Mouse (Mus musculus) kidney, embryonic 16.5 days (tissue): Measurements from ENCODE around the gene Ak2. TPM values are rescaled to one million over a fixed set of nuclear protein-coding genes. Genes with fewer than 3 reads are reported as not detected.
A peak's percentile ranks its signal among the peaks of the same experiment; 100 is the strongest.

Source experiments
- ATAC-seq: fragments of 200-750 bp; cut with Nextera tagmentation; 2 replicates; pipeline ENCODE4 v1.8.0; 2017; ENCODE audit warnings: moderate TSS enrichment; ENCODE audit not compliant: low FRiP score, low TSS enrichment
- H3K27ac ChIP-seq: fragments of 300-500 bp; sonication (generic); 2 replicates; pipeline ENCODE4 v1.5.1; 2014; ENCODE audit warnings: low read length
- H3K27me3 ChIP-seq: fragments of 300-500 bp; sonication (generic); 2 replicates; pipeline ENCODE4 v1.6.1; 2014; ENCODE audit warnings: low read length, control low read depth, mixed read lengths; ENCODE audit not compliant: insufficient read depth
- H3K36me3 ChIP-seq: fragments of 300-500 bp; sonication (generic); 2 replicates; pipeline ENCODE4 v1.6.1; 2014; ENCODE audit warnings: low read length, control low read depth, mixed read lengths; ENCODE audit not compliant: insufficient read depth
- H3K4me1 ChIP-seq: fragments of 300-500 bp; sonication (generic); 2 replicates; pipeline ENCODE4 v1.6.1; 2014; ENCODE audit warnings: low read length, control low read depth, mixed read lengths; ENCODE audit not compliant: insufficient read depth
- H3K4me2 ChIP-seq: fragments of 300-500 bp; sonication (generic); replicated peaks from 2 replicates; pipeline ENCODE4 v1.6.1; 2014; ENCODE audit warnings: low read depth, low read length
- H3K4me3 ChIP-seq: fragments of 300-500 bp; sonication (generic); 2 replicates; pipeline ENCODE4 v1.5.1; 2014; ENCODE audit warnings: mild to moderate bottlenecking, low read length
- H3K9ac ChIP-seq: fragments of 300-500 bp; sonication (generic); replicated peaks from 2 replicates; pipeline ENCODE4 v1.6.1; 2014; ENCODE audit warnings: low read length
- H3K9me3 ChIP-seq: fragments of 300-500 bp; sonication (generic); 2 replicates; pipeline ENCODE4 v1.6.1; 2016; ENCODE audit warnings: low read length, control low read depth
- WGBS: fragments of 180-500 bp; shearing (Covaris S2); extraction: QIAGEN DNeasy Blood & Tissue Kit; methylation state at CpG from one replicate; pipeline ENCODE4 v1.1.7; 2014; 5-methylcytosine and 5-hydroxymethylcytosine counted together
- polyA plus RNA-seq: library from polyadenylated mRNA; unstranded; fragments of >200 nt; fragmentation: Nextera tagmentation; extraction: Ambion mirVana; gene quantifications from 2 replicates; pipeline ENCODE4 v1.2.1, GENCODE M21; 2015

The Ak2 gene
- 226 and 238 TPM in 2 replicates for polyA plus RNA-seq

DNA sequence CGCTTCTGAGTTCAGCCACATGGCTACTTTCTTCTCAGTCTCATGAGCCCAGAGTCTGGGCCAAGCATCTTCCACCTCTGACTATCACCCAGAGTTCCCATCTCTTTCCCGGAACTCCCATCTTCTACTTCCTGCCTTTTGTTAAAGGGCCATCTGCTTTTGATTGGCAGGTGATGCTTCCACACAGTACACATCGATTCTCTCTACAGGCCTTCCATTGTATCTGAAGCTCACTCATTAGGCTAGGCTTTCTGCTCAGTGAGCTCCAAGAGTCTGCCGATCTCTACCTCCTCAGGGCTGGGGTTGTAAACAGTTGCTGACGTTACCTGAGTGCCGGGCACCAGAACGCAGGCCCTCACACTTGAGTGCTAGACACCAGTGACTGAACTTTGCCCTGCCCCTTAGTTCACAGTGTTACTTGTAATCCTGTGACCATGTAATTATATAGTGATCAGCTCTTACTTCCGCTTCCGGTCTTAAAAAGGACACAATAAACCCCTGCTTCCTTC, at the start of gene Ak2:
Gene Ak2 (plus strand): TSS at position 459 of the 509 bp plus-strand sequence.
- Histone ChIP-seq H3K27ac (no peak within 1 kb of the TSS), H3K4me2 (no peak within 1 kb of the TSS), H3K4me3 (no peak within 1 kb of the TSS), H3K9ac (no peak within 1 kb of the TSS), H3K27me3 (no peaks in the 10 kb centered on the region), H3K4me1 (peaks cover 26% of the 10 kb centered on the region), H3K9me3 (no peaks in the 10 kb centered on the region), H3K36me3 (no peaks in the 10 kb centered on the region; the same call in 1 of the 2 replicates)
- WGBS = 92% methylated on average over 9 of the region's 9 CpGs
- no peak for ATAC-seq

DNA sequence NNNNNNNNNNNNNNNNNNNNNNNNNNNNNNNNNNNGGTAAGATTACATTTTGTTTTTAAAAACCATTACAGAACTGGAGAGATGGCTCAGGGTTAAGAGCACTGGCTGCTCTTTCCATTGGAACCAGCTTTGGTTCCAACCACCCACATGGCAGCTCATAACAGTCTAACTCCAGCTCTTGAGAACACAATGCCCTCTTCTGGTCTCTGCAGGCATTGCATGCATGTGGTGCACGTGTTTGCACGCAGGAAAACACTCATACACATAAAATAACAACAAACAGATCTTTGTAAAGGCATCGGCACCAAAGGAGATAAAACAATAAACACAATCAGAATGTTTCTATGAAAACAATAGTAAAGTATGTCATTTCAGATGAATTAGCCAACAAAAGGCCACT, 49.4 kb upstream of the Ak2 start:
- Histone ChIP-seq H3K9me3 (no peaks in the 10 kb centered on the region), H3K27ac (no peak overlapping the region), H3K4me2 (no peak overlapping the region), H3K4me1 (no peaks in the 10 kb centered on the region), H3K4me3 (no peak overlapping the region), H3K27me3 (no peaks in the 10 kb centered on the region), H3K9ac (no peak overlapping the region), H3K36me3 (no peaks in the 10 kb centered on the region)
- 61% methylated on average over 3 of the region's 3 CpGs for WGBS
- no peak for ATAC-seq

DNA sequence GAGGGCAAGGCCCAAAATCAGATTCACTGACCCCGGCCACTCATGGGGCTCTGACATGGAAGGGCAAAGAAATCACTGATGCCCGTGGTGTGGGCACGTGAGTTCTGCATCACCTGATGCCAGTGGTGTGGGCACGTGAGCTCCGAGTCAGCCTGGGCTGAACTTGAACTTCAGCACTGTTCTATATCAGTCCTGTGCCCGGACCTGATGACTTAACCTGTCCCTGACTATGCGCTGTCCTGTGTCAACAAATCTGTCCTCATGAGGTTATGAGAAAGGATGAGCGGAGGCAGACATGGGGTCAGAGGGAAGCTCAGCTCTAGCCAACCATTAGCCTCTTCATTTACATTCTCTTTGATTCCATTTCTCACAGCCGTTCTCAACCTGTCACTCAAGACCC, 45.0 kb upstream of the Ak2 start:
- WGBS = 77% methylated on average over 9 of the region's 9 CpGs
- H3K36me3 ChIP-seq = no peaks in the 10 kb centered on the region
- H3K27ac ChIP-seq = no peak overlapping the region
- no peak overlapping the region for H3K4me3 ChIP-seq
- no peak for ATAC-seq
- H3K9ac ChIP-seq = no peak overlapping the region
- H3K9me3 ChIP-seq = no peaks in the 10 kb centered on the region
- no peak overlapping the region for H3K4me2 ChIP-seq
- H3K4me1 ChIP-seq = no peaks in the 10 kb centered on the region
- no peaks in the 10 kb centered on the region for H3K27me3 ChIP-seq

DNA sequence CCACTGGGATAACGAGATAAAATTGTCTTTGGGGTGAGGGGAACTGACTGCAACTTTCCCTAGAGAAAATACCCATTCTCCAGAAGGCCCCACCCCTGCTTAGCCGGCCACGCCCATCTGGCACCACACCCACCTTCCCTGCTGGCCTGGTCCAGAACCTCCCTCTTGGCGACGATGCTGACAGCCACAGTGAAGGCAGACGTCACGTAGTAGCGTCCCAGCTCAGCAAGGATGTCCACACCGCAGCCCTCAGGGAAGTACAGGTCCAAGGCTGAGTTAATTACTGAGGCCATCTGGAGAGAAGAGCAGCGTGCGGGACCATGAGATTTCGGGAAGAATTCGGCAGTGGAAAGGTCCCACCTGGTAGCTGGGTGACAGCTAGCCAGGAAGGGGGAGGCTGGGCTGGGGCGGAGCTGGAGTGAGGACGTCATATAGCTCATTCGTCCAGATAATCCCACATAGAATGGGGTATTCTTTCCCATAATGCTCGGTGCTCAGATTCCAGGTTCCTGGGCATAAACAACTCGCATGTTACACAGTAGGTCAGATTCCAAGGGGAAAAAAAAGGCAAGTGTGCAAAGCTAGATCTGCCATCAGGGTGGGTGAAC, 44.3 kb upstream of the Ak2 start:
- H3K4me2 ChIP-seq = peak overlapping the region; percentile 24; the same call in 1 of the 2 replicates
- H3K4me1 ChIP-seq = no peaks in the 10 kb centered on the region
- H3K27ac ChIP-seq = no peak overlapping the region
- no peaks in the 10 kb centered on the region for H3K9me3 ChIP-seq
- H3K36me3 ChIP-seq = no peaks in the 10 kb centered on the region
- peak; percentile 25; the same call in 1 of the 2 replicates for ATAC-seq
- no peak overlapping the region for H3K9ac ChIP-seq
- H3K27me3 ChIP-seq = no peaks in the 10 kb centered on the region
- WGBS = 16% methylated on average over 18 of the region's 18 CpGs
- H3K4me3 ChIP-seq = no peak overlapping the region

DNA sequence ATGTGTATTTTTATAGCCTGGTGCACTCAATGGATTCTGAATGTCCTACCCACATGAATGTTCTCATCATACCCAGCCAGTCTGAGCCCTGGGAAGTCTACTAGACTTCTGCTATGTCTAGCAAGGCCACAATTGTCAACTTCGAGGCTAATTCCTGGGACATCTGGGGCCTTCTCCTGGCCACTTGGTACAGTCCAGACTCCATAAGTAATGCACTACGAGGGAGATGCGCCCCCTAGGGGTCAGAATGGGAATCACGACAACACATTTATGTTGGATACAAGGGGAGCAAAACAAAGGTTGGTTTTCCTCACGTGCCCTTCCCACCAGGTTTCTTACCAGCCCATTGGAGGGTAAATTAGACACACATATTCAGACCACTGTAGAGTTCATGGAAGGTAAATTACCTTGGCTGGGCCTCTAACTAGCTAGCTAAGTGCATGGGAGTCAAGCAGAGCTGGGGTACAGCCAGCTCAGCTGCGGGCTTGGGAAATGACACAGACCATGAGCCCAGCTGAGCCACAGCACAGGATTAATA, 43.6 kb upstream of the Ak2 start:
- 0 out of 2 replicates have a peak, but pooled peaks have one; percentile 40 for ATAC-seq

DNA sequence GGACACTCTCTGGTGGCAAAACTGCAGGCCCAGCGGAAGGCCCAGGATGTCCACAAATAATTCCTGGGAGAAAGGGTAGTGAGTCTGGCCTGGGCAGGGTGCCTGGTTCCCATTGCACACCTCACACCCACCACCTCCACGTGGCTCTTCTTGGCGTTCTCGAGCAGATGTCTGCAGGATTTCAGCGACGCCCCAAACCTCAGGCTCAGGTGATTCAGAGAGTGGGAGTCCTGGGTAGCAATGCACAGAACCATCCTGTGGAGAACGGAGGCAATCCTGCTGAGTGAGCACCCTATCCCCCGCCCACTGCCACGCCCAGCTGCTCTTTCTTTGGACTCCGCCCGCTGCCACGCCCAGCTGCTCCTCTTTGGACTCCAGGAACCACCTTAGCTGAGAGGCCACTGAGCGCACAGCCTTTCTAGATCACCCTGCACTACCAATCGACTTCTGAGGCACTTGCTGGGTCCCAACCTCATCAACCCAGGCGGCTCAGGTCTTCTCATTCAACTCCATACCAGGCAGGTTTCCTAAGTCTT, 42.2 kb upstream of the Ak2 start:
- H3K4me1 ChIP-seq = no peaks in the 10 kb centered on the region
- H3K9me3 ChIP-seq = no peaks in the 10 kb centered on the region
- H3K27ac ChIP-seq = no peak overlapping the region
- H3K4me2 ChIP-seq = no peak overlapping the region
- ATAC-seq = 0 out of 2 replicates have a peak, but pooled peaks have one; percentile 33
- H3K9ac ChIP-seq = no peak overlapping the region
- WGBS = 34% methylated on average over 15 of the region's 15 CpGs
- H3K36me3 ChIP-seq = no peaks in the 10 kb centered on the region
- no peaks in the 10 kb centered on the region for H3K27me3 ChIP-seq
- no peak overlapping the region for H3K4me3 ChIP-seq

More for the DNA sequence above, 43.6 kb upstream of the Ak2 start:
- no peak overlapping the region for H3K9ac ChIP-seq
- no peaks in the 10 kb centered on the region for H3K4me1 ChIP-seq
- H3K4me3 ChIP-seq = no peak overlapping the region
- no peaks in the 10 kb centered on the region for H3K36me3 ChIP-seq
- H3K27ac ChIP-seq = no peak overlapping the region
- H3K27me3 ChIP-seq = no peaks in the 10 kb centered on the region
- 34% methylated on average over 6 of the region's 6 CpGs for WGBS
- H3K9me3 ChIP-seq = no peaks in the 10 kb centered on the region
- H3K4me2 ChIP-seq = no peak overlapping the region

DNA sequence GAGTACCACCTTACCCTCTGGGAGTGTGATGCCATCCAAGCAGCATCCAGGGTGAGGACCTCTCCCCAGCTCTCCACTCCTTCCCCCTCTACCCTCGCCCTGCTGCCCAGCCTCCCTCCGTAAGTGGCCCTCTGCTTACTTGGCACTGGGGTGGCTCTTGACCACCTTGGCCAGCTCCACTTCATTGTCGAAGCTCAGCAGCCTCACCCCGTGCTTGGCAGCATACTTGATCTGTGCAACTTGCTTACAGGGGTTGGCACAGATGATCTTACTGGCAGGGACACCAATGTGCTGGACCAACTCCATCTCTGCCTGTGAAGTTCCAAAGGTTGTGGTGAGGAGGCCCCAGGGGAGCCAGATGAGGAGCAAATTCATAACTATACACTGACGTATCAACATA, 41.3 kb upstream of the Ak2 start:
- Histone ChIP-seq H3K27me3 (no peaks in the 10 kb centered on the region), H3K27ac (no peak overlapping the region), H3K9me3 (no peaks in the 10 kb centered on the region), H3K4me3 (no peak overlapping the region), H3K4me2 (no peak overlapping the region), H3K36me3 (no peaks in the 10 kb centered on the region), H3K9ac (no peak overlapping the region), H3K4me1 (no peaks in the 10 kb centered on the region)
- WGBS = 87% methylated on average over 5 of the region's 5 CpGs
- ATAC-seq = no peak

DNA sequence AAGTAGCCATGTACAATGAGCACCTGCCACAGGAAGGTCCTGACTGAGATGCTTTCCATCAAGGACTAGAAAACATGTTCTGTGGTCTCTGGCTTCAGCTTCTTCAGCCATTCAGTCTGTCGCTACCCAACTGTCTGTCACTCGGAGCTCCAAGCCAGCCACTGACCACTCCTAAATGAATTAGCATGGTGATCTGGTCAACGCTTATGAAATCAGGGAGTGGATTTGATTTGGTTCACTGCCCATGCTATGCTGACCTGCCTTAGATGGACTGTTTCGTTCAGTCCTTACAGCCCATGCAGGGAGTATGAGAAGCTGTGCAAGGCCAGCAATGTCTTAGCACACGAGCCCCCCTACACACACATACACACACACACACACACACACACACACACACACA, 37.9 kb upstream of the Ak2 start:
- H3K4me2 ChIP-seq = no peak overlapping the region
- no peaks in the 10 kb centered on the region for H3K4me1 ChIP-seq
- 78% methylated on average over 5 of the region's 5 CpGs for WGBS
- ATAC-seq = no peak
- no peaks in the 10 kb centered on the region for H3K9me3 ChIP-seq
- H3K27ac ChIP-seq = no peak overlapping the region
- no peak overlapping the region for H3K9ac ChIP-seq
- H3K27me3 ChIP-seq = no peaks in the 10 kb centered on the region
- no peaks in the 10 kb centered on the region for H3K36me3 ChIP-seq
- H3K4me3 ChIP-seq = no peak overlapping the region

DNA sequence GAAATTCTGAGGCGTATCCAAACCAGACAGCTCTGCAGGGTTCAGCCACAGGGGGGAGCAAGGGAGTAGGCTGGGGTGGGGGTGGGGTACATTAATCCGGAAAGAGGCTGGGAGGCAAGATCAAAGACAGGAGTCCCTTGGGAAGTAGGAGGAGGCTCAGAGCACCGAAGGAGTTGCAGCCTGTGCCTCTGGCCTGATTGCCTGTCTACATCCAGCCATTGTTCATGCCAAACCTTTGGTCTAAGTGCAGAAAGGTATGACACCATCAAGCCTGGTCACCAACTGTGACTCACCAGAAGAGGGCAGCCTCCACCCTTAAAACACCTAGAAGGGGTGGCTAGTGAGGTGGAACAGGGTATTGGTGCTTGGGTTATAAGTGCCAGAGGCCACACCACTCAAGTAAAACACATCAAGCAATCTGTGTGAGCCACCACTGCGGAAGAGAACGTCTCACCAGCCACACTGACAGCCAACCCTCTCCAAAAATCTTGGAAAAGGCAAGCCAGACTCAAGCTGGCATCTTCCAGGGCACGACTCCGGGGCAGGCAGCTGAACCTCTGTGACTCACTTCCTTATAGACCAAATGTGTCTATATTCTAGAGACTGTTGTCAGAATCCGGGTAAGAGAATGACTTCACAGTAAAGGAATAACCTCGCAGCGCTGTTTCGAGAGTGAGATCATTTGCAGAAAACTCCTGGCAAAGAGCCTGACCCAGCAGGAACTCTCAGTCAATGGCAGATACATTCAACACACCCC, 34.4 kb upstream of the Ak2 start:
- Histone ChIP-seq H3K4me3 (no peak overlapping the region), H3K36me3 (no peaks in the 10 kb centered on the region), H3K4me2 (no peak overlapping the region), H3K4me1 (peaks cover 15% of the 10 kb centered on the region), H3K27ac (no peak overlapping the region), H3K9ac (no peak overlapping the region), H3K9me3 (no peaks in the 10 kb centered on the region), H3K27me3 (no peaks in the 10 kb centered on the region)
- WGBS = 42% methylated on average over 11 of the region's 11 CpGs
- ATAC-seq = peak; percentile 55
